Mouse (Mus musculus): ENCODE measurements at regions not wholly inside any gene's neighbourhood (a gene's known extent, or its start where the extent isn't known, plus 50 kb on each side); places are given as distances from the start of the nearest gene placed in this dataset.
A peak's percentile ranks its signal among the peaks of the same experiment; 100 is the strongest.
"Not testable (repeated sequence)": the region's sequence is repeated elsewhere in the genome, so short reads cannot be mapped to it uniquely, and the experiment has no call there.

DNA sequence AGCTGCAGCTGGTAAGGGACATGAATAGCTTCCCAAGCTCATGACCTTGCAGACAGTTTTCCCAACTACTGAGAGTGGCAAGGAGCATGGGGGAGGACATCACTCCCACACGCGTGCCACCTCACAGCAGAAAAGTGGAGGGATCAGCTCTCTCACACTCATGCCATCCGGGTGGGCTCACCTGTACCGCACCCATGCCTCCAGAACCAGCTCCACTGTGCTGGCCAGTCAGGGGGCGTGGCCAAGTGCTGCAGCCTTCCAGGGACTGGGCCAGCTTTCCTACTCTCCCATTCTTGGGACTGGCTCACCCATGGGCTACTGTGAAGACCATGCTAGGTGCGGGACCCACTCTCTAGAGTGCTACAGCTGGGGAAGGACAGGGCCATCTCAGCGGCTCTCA is 88.4 kb upstream of the Klf13 start:
- no peak for ATAC-seq

DNA sequence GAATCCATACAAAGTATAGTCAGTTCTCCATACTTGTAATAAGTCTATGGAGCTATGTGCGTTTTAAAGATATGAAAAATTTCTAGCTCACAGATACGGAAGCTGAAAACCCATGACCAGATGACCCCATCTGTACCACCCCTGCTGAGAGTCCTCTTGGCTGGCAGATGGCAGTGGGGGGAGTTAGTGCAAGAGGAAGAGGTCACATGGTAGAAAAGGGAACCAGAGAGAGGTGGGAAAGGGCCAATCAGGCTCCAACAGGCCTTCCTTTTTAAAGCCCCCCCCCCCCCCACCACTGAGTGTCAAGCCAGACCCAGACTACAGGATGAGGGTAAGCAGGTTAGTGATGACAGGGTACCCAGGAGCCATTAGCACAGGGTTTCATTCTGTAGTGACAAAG is 86.4 kb upstream of the Klf13 start:
- ATAC-seq: no peak

DNA sequence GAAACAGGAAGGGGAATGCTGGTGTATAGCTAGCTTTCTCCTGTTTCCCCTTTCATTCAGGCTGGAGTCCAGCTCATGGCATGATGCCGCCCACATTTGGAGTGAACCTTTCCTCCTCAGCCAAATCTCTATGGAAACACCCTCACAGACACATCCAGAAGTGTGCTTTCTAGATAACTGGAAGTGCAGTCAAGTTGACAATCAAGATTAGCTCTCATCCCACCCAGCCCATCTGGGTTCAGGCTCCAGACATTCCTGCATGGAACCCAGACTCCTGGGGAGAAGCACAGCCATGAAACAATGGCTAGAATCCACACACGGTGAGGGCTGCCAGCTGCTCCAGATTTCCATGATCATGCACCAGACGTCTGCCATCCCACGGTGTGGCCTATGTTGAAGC is 85.5 kb upstream of the Klf13 start:
- ATAC-seq: no peak

GRCm38 (mm10) chr7:64022711-64023468 is 84.2 kb upstream of the Klf13 start:
- ATAC-seq: peak; percentile 60

- ATAC-seq: no peak
Measured at GRCm38 (mm10) chr7:64021241-64022108, 82.8 kb upstream of the Klf13 start.

GRCm38 (mm10) chr7:64018107-64018506 is 79.4 kb upstream of the Klf13 start:
- no peak for ATAC-seq

- ATAC-seq: no peak
Measured at GRCm38 (mm10) chr7:64016874-64017273, 78.2 kb upstream of the Klf13 start.

DNA sequence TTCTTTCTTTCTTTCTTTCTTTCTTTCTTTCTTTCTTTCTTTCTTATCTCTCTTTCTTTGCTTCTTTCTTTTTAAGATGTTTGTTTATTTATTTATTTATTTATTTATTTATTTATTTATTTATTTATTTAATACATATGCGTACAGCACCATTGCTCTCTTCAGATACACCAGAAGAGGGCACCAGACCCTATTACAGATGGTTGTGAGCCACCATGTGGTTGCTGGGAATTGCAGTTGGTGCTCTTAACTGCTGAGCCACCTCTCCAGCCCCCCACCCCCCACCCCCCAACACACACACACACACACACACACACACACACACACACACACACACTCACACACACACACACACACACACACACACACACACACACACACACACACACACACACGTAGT is 76.4 kb upstream of the Klf13 start:
- ATAC-seq: not testable (repeated sequence)

DNA sequence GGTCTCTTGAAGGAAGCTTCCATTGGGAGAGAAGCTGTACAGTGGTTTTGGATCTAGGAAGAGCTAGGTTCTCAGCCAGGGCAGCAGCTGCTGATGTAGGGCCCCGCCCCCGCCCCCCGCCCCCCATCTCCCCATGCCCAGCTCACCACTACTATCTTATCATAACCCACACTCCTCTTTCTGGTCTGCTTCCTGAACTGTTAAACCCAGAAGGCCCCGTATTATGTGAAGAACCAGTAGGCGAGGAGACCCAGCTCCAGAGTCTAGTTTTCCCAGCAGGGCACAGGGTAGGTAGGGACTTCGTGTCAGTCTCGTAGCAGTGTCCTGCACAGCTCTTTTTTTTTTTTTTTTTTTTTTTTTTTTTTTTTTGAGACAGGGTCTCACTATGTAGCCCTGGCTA is 75.5 kb upstream of the Klf13 start:
- ATAC-seq: no peak

DNA sequence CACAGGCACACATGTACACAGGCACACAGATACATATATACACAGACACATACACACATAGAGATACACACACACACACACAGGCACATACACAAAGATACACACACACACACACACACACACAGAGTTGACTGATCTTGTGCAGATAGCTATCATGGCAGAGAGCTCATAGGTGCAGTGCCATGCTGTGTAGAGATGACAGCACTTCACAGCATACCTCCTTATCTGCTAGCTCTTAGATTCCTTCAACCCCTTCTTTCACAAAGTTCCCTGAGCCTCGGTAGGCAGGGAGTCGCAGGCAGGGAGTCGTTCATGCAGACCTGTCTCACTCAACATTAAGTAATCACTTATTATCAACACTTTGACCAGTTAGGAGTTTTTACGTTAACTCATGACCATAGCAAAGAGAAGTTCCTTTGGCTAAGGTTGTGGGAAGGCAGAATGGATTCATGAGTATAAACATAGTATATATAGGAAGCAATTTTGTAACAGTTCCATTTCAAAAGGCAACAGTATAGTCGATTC is 74.4 kb upstream of the Klf13 start:
- no peak for ATAC-seq

DNA sequence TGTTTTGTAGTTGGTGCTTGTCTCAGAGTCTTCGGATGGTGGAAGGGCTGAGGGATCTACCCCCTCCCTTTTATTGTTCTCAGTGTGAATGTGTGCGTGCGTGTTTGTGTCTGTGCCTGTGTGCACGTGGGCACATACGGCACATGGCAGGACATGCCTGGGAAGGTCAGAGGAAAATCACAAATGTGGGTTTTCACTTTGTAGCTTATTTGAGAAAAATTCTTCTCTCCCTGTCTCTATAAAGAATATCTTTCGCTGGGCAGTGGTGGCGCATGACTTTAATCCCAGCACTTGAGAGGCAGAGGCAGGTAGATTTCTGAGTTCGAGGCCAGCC is 73.5 kb upstream of the Klf13 start:
- ATAC-seq: no peak

- ATAC-seq: peak; percentile 78
Measured at GRCm38 (mm10) chr7:64011563-64012267, 73.0 kb upstream of the Klf13 start.

- ATAC-seq: no peak
Measured at GRCm38 (mm10) chr7:64010640-64011039, 71.9 kb upstream of the Klf13 start.

- ATAC-seq: no peak
Measured at GRCm38 (mm10) chr7:64007766-64008165, 69.1 kb upstream of the Klf13 start.

DNA sequence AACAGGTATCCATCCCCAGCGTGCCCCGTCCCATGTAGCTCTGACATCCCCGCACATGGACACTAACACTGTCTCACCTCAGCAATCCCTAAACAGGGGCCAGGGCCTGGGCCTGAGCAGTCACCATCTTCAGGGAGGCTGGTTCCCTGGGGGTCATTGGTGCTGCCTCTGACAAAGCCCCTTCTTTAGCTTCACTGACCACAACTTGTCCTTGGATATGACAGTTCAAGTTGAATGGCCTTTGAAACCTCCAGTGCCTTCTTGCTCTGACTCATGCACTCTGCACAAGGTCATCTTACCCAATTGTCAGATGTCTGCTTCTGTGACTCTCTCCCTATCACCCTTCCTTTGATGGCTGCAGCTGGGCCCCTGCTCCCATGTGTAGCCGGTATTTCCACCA is 68.2 kb upstream of the Klf13 start:
- ATAC-seq: no peak

- ATAC-seq: peak; percentile 25
Measured at GRCm38 (mm10) chr7:64005765-64006164, 67.0 kb upstream of the Klf13 start.

GRCm38 (mm10) chr7:64003904-64004303 is 65.2 kb upstream of the Klf13 start:
- ATAC-seq: no peak

- peak; percentile 8 for ATAC-seq
Measured at GRCm38 (mm10) chr7:64001611-64002111, 62.9 kb upstream of the Klf13 start.

DNA sequence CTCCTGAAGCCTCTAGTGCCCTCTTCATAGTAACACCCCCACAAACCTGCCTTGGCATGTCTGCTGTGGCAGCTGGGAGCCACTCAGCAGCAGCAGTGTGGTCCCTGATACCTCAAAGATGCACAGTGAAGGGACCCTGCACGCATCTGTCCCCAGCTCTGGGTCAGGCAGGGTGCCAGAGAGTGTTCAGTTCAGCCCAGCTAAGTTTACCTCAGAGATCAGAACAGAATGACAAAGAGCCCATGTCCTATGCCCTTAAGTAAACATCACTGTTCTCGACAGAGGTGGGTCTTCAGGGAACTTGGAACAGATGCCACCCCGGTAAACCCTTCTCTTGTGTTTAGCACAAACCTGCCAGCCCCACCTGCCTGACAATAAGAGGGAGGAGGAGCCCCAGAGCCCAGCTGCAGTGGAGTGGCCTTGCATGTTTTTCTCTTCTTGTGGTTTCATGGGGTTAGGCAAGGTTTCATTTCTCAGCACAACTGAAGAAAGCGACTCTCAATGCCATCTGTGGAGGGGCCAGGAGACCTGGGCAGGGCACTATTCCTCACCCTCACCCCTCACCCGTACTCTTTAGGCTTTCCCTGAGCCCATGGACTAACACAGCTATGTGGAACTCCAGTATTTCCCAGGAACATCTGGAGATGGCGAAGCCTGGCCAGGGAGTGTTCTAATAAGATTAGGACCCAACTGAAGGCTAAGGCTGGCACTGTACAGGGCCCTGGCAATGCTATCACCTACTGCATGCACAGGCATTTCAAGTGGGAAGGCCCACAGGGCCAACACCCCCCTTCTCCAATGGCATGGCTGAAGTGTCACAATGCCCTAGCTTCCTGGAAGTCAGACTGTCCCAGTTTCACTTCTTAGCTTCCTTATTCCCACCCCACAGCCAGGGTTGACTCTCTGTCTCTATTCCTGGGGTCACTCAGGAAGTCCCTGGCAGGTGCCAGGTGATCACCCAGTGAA is 60.6 kb upstream of the Klf13 start:
- peak; percentile 82 for ATAC-seq

DNA sequence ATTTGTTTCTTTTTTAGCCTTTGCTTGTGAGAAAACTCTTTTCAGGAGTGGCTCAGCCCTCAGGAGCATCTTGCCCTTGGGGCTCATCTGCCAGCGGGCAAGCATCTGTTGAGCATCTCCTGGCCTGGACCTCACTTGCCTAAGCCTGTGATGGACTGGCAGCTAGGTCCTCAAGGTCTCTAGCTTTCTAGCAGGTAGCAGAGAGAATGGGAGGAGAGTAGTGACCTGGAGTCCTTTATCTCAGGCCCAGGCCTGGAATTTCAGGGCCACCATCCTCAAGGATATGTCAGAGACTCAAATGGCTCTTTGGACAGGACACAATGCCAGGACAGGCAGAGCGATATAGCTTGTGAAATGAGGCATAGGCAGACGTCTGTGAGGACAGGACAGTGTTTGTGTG is 59.3 kb upstream of the Klf13 start:
- ATAC-seq: no peak

- ATAC-seq: no peak
Measured at GRCm38 (mm10) chr7:63996581-63997098, 57.9 kb upstream of the Klf13 start.

Measured in activated CD4-positive, CD25-positive, alpha-beta regulatory T cell, adult 4 months (primary cell).